Mouse (Mus musculus) heart, embryonic 15.5 days (tissue): ENCODE data around the gene Hipk3. TPM values are rescaled to one million over a fixed set of nuclear protein-coding genes. Genes with fewer than 3 reads are reported as not detected.

Experiments
- ATAC-seq: fragments of 200-750 bp; cut with Nextera tagmentation; replicated peaks from 2 replicates; pipeline ENCODE4 v1.8.0; 2017; ENCODE audit warnings: low read depth, moderate TSS enrichment; ENCODE audit not compliant: insufficient number of reproducible peaks, insufficient read depth, low FRiP score
- H3K27ac ChIP-seq: fragments of 300-500 bp; sonication (generic); 2 replicates; pipeline ENCODE4 v1.5.1; 2015; ENCODE audit warnings: mild to moderate bottlenecking, inconsistent platforms
- H3K27me3 ChIP-seq: fragments of 300-500 bp; sonication (generic); 2 replicates; pipeline ENCODE4 v1.6.1; 2015; ENCODE audit warnings: inconsistent platforms
- H3K36me3 ChIP-seq: fragments of 300-500 bp; sonication (generic); 2 replicates; pipeline ENCODE4 v1.6.1; 2015; ENCODE audit warnings: mild to moderate bottlenecking, inconsistent platforms
- H3K4me1 ChIP-seq: fragments of 300-500 bp; sonication (generic); replicated peaks from 2 replicates; pipeline ENCODE4 v1.6.1; 2015; ENCODE audit warnings: inconsistent platforms
- H3K4me2 ChIP-seq: fragments of 300-500 bp; sonication (generic); 2 replicates; pipeline ENCODE4 v1.6.1; 2015; ENCODE audit warnings: inconsistent platforms, mild to moderate bottlenecking, moderate library complexity
- H3K4me3 ChIP-seq: fragments of 300-500 bp; sonication (generic); 2 replicates; pipeline ENCODE4 v1.5.1; 2015; ENCODE audit warnings: mild to moderate bottlenecking, inconsistent platforms
- H3K9ac ChIP-seq: fragments of 300-500 bp; sonication (generic); 2 replicates; pipeline ENCODE4 v1.6.1; 2015; ENCODE audit warnings: mild to moderate bottlenecking, inconsistent platforms
- H3K9me3 ChIP-seq: fragments of 300-500 bp; sonication (generic); replicated peaks from 2 replicates; pipeline ENCODE4 v1.6.1; 2016; ENCODE audit warnings: inconsistent platforms
- WGBS: fragments of 180-500 bp; shearing (Covaris S2); methylation state at CpG from one replicate; pipeline ENCODE4 v1.1.7; 2015; ENCODE audit warnings: mixed read lengths; 5-methylcytosine and 5-hydroxymethylcytosine counted together
- microRNA counts: library from miRNA; unstranded; fragments of <30 nt; microRNA quantifications from one replicate; lab custom pipeline; 2016
- microRNA-seq: library from miRNA; unstranded; fragments of <30 nt; microRNA quantifications from one replicate; pipeline ENCODE4, GENCODE M21; 2016
- polyA plus RNA-seq: library from polyadenylated mRNA; unstranded; fragments of >200 nt; fragmentation: Nextera tagmentation; extraction: Ambion mirVana; gene quantifications from 2 replicates; pipeline ENCODE4 v1.2.1, GENCODE M21; 2015

Hipk3 gene
- polyA plus RNA-seq, 1 experiment from 2014 or later: 34.5 TPM

- Histone ChIP-seq H3K27ac (no peak overlapping the region), H3K9ac (no peak overlapping the region), H3K4me3 (no peak overlapping the region), H3K9me3 (no peaks in the 10 kb centered on the region), H3K4me1 (no peaks in the 10 kb centered on the region), H3K4me2 (no peak overlapping the region), H3K27me3 (no peaks in the 10 kb centered on the region), H3K36me3 (no peaks in the 10 kb centered on the region)
- no peak for ATAC-seq
- WGBS: 88% methylated on average over 2 of the region's 2 CpGs
Observed at GRCm38 (mm10) chr2:104385941-104386340, 108.3 kb downstream of the Hipk3 start.

DNA sequence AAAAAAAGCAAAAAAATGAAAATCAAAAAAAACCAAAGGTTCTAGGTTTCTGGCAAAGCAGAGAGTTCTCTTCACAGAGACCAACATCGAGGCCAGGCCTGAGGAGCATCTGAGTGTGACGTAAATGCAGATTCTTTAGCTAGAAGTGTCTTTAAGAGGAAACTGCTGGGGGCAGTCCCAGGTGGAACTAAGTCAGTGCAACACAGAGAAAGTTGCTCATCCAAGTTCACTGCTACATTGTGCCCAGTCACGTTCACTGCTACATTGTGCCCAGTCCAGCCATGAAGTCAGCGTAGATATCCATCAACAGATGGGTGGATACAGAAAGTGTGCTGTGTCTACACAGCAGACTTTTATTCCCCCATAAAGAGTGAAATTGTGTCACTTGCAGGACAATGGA lies 110.7 kb downstream of the Hipk3 start:
- H3K36me3 ChIP-seq: no peaks in the 10 kb centered on the region
- ATAC-seq: no peak
- H3K4me1 ChIP-seq: no peaks in the 10 kb centered on the region
- H3K9me3 ChIP-seq: no peaks in the 10 kb centered on the region
- no peak overlapping the region for H3K27ac ChIP-seq
- H3K4me2 ChIP-seq: no peak overlapping the region
- H3K4me3 ChIP-seq: no peak overlapping the region
- peaks cover 11% of the 10 kb centered on the region; the same call in 1 of the 2 replicates for H3K27me3 ChIP-seq
- H3K9ac ChIP-seq: no peak overlapping the region
- 84% methylated on average over 4 of the region's 4 CpGs for WGBS

- ATAC-seq: no peak
- WGBS: 68% methylated on average over 6 of the region's 6 CpGs
- Histone ChIP-seq H3K27me3 (peaks cover 11% of the 10 kb centered on the region; the same call in 1 of the 2 replicates), H3K9ac (no peak overlapping the region), H3K4me2 (no peak overlapping the region), H3K27ac (no peak overlapping the region), H3K4me1 (no peaks in the 10 kb centered on the region), H3K36me3 (no peaks in the 10 kb centered on the region), H3K9me3 (no peaks in the 10 kb centered on the region), H3K4me3 (no peak overlapping the region)
Observed at GRCm38 (mm10) chr2:104382813-104383212, 111.4 kb downstream of the Hipk3 start.

- ATAC-seq: no peak
- H3K4me2 ChIP-seq: no peak overlapping the region
- no peak overlapping the region for H3K9ac ChIP-seq
- WGBS: 16% methylated on average over 7 of the region's 7 CpGs
- H3K27ac ChIP-seq: no peak overlapping the region
- H3K4me1 ChIP-seq: no peaks in the 10 kb centered on the region
- H3K9me3 ChIP-seq: no peaks in the 10 kb centered on the region
- peaks cover 11% of the 10 kb centered on the region; the same call in 1 of the 2 replicates for H3K27me3 ChIP-seq
- no peaks in the 10 kb centered on the region for H3K36me3 ChIP-seq
- no peak overlapping the region for H3K4me3 ChIP-seq
Observed at GRCm38 (mm10) chr2:104379304-104379703, 114.9 kb downstream of the Hipk3 start.

- Histone ChIP-seq H3K9ac (no peak overlapping the region), H3K4me1 (no peaks in the 10 kb centered on the region), H3K27me3 (peaks cover 11% of the 10 kb centered on the region; the same call in 1 of the 2 replicates), H3K4me2 (no peak overlapping the region), H3K36me3 (no peaks in the 10 kb centered on the region), H3K4me3 (no peak overlapping the region), H3K9me3 (no peaks in the 10 kb centered on the region), H3K27ac (no peak overlapping the region)
- no peak for ATAC-seq
- WGBS: 12% methylated on average over 3 of the region's 3 CpGs
Observed at GRCm38 (mm10) chr2:104378791-104379190, 115.5 kb downstream of the Hipk3 start.

DNA sequence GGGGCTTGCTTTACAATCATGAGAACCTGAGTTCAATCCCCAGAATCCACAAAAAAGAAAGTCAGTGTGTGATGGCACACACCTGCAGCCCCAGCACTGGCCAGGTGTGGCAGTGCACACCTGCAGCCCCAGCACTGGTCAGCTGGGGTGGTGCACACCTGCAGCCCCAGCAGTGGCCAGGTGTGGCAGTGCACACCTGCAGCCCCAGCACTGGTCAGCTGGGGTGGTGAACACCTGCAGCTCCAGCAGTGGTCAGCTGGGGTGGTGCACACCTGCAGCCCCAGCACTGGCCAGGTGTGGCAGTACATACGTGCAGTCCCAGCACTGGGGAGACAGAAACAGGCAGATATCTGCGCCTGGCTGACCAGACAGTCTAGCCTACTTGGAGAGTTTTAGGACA lies 116.3 kb downstream of the Hipk3 start:
- ATAC-seq: no peak
- Histone ChIP-seq H3K27me3 (peaks cover 11% of the 10 kb centered on the region; the same call in 1 of the 2 replicates), H3K27ac (no peak overlapping the region), H3K9me3 (no peaks in the 10 kb centered on the region), H3K9ac (no peak overlapping the region), H3K4me2 (no peak overlapping the region), H3K4me1 (no peaks in the 10 kb centered on the region), H3K36me3 (no peaks in the 10 kb centered on the region), H3K4me3 (no peak overlapping the region)
- 51% methylated on average over 2 of the region's 2 CpGs for WGBS

MicroRNAs encoded within 50 kb of the gene (microRNA counts, 519-probe panel; counts per million panel counts)
- not detected for microRNA mmu-miR-1902 (lab: Ali Mortazavi, UCI)

Small RNA genes within 50 kb of the gene (microRNA-seq; reads per million reads assigned to microRNA genes)
- not detected for gene Mir1902

Other genes with a start within 250 kb of the Hipk3 start
- 0.06 and 0.44 TPM in 2 replicates for gene D430041D05Rik, start 83.4 kb downstream of the Hipk3 start, polyA plus RNA-seq
- 49.1 and 51.7 TPM in 2 replicates for gene Cstf3, start 96.1 kb upstream of the Hipk3 start, polyA plus RNA-seq
- gene Tcp11l1, start 217.7 kb upstream of the Hipk3 start, polyA plus RNA-seq: 27.9 and 28.2 TPM in 2 replicates
- gene Pin1rt1, start 221.9 kb upstream of the Hipk3 start, polyA plus RNA-seq: not detected in 2 replicates
- 4.7 and 4.8 TPM in 2 replicates for gene Depdc7, start 248.4 kb upstream of the Hipk3 start, polyA plus RNA-seq